Mouse (Mus musculus) CD4-positive, CD25-positive, alpha-beta regulatory T cell, adult 4 months (primary cell): Measurements from ENCODE around the gene Tcta. TPM values are rescaled to one million over a fixed set of nuclear protein-coding genes. Genes with fewer than 3 reads are reported as not detected.
"Not testable (repeated sequence)": the region's sequence is repeated elsewhere in the genome, so short reads cannot be mapped to it uniquely, and the experiment has no call there.

Source experiments
- ATAC-seq: one replicate; pipeline ENCODE4 v1.8.0; 2017
- polyA plus RNA-seq, 2 experiments: library from polyadenylated mRNA; unstranded; fragments of 100-300 nt; shearing (Covaris generic); gene quantifications; one replicate each; pipeline ENCODE4 v1.2.1; 2017

Gene Tcta
- polyA plus RNA-seq: 10 to 100 TPM; 14.8 to 22.7 TPM

DNA sequence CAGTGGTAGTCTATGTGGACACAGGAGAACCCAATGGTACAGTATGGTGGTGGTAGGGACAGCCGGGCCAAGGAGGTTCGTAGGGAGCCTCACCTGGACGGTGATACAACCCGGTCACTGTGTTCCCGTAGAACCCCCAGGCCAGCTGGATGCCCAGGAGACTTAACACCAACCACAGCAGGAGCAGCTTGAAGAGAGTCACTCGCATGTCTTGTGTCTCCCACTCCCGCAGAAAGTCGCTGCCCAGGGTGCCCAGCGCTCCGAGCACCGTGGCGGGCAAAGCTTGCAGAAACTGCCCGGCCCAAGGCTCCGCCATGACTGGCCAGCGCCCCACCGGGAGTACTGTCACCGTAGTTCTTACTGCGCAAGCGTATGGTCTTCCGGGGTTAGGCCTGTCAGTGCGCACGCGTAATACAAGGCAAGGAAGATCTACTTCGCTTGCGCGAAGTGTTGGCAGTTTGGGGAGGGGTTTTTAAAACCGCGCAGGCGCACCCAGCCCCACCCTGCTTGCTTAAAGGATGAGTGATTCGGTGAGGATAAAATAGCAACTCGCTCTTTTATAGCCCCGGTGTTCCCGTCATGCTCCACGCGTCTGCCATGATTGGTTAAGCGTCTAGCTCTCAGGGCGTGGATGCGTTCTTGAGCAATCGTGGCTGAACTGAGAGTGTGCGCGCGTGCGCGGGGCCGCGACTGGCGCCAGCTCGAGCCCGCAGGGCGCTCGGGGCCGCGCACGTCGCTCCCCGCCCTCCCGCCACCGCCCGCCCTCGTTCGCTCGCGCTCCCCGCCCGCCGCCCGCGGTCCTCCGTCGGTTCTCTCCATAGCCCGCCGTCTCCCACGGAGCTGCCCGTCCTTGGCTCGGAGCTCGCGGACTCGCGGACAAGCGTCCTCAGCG lies at the start of gene Tcta, which contains the start of gene Rhoa:
Tcta (minus strand) TSS at position 532 of the 892 bp plus-strand sequence.
Rhoa (plus strand) TSS at position 501 of the 892 bp plus-strand sequence.
- peak; percentile 95 for ATAC-seq

DNA sequence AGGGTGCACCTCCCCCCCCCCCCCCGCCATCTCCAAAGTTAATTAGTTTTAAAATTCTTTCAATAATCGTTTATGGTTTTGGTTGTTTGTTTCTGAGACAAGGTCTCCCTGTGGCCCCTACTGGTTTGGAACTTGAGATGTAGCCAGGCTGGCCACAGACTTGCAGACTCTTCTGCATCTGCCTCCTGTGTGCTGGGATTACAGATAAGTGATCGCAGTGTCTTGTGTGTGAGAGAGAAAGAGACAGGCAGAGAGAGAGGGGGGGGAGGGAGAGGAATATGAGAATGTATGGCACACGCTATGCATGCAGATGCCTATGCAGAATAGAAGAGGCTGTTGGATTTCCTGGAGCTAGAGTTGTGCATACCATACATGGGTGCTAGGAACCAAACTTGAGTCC lies 43.8 kb upstream of the Tcta start:
- ATAC-seq: no peak

DNA sequence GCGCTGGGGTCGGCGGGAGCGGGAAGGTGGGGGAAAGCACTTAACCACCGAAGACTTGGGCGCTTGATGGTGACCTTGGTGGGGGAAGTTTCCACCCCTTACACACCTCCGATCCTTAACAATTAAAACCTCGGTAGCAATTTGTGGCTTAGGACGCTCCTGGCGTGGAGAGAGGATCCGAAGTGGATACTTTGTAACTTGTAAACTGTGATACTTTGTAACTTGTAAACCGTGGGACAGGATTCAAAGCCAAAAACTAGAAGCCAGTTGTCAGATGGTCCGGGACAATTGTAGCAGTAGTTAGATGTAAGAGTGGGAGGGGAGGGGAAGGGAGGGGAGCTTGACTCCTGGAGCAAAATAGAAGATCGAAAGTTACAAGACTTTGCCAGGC lies 42.3 kb upstream of the Tcta start:
- no peak for ATAC-seq

DNA sequence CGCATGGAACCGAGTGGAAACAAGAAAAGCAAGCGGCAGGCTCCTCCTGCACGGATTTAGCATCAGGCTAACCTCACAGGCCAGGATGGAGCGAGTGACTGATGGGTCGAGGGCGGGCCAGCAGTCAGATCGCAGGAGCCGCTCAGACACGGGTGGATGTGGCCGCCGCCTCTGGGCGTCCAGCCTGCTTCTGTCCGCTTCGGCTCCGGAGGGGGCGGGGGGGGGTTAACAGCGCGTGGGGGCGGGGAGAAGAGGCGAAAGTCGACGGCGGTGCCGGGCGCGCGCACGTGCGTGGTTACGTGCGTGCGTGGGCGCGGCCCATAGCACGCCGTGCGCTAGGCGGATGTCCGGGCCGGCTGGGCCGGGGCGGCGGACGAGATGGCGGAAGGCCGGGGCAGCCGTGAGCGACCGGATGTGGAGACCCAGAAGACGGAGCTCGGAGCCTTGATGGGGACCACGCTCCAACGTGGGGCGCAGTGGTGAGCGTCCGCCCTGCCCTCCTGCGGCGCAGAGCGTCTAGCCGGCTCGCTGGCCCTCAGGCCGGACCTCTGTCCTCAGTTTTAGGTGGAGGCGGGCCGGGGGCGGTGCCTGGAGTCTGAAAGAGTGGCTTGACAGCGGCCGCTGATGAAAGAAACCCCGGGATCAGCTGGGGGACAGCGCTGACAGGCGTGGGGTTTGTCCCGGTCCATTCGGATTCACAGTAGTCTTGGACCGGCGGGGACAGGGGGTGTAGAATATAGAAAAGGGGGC lies 41.8 kb upstream of the Tcta start, which contains the start of gene Usp4:
Usp4 (plus strand) TSS at position 314 of the 750 bp plus-strand sequence.
- ATAC-seq: peak; percentile 92

DNA sequence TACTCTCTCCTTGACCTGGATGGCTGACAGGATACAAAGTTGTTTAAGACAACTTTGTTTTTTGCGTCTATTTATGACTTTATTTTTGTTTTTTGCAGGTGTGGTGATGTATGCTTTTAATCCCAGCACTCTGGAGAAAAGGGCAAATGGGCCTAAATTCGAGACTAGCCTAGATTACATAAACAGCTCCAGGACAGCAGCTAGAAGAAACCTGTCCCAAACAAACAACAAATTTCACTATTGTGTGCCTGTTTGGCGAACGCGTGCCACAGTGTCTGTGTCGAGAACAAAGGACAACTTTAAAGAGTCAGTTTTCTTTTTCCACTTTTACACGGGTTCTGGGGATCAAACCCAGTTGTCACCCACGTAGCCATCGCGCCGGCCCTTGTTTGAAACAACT lies 41.1 kb upstream of the Tcta start:
- no peak for ATAC-seq

DNA sequence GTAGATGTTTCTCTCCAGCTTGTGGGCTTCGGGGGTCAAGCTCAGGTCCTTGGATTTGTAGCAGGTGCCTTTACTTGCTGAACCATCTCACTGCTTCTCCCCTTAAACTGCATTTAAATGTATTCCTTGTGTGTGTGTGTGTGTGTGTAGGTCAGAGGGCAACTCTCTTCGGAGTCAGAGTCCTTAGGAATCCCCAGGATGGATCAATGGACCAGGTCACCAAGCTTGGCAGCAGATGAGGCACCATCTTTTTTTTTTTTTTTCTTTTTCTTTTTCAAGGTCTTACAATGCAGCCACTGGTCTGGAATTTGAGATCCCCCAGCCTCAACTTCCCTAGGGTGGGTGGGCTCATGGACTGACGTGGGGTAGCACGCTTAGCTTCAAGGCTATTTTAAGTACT lies 38.5 kb upstream of the Tcta start:
- ATAC-seq: no peak

DNA sequence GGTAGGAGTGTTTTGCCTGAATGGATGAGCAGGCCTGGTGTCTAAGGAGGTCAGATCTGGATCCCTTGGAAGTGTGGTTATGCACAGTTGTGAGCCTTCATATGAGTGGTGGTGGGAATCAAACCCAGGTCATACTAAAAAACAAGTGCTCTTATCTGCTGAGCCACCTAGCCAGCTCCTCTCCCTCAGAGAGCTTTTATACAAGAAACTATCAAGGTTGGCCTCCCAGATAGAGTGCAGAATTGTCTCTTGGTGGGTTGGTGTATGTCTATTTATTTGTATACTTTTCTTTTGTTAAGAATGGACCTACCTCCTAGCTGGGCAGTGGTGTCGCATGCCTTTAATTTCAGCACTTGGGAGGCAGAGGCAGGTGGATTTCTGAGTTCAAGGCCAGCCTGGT lies 37.9 kb upstream of the Tcta start:
- ATAC-seq: no peak

DNA sequence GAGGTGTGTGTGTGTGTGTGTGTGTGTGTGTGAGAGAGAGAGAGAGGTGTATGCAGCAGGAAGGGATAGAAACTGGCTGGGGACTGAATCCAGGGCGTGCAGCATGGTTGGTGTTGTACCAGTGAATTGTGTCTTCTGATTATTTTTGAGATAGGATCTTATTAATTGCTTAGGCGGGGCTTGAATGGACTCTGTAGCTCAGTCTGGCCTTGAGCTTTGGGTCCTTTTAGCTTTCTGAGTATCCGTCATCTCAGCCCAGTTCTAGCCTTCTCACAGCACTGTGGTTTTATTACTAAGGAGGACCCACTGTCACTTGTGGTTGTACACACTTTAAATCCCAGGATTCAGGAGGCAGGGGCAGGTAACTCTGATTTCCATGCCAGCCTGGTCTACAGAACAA lies 37.4 kb upstream of the Tcta start:
- no peak for ATAC-seq

DNA sequence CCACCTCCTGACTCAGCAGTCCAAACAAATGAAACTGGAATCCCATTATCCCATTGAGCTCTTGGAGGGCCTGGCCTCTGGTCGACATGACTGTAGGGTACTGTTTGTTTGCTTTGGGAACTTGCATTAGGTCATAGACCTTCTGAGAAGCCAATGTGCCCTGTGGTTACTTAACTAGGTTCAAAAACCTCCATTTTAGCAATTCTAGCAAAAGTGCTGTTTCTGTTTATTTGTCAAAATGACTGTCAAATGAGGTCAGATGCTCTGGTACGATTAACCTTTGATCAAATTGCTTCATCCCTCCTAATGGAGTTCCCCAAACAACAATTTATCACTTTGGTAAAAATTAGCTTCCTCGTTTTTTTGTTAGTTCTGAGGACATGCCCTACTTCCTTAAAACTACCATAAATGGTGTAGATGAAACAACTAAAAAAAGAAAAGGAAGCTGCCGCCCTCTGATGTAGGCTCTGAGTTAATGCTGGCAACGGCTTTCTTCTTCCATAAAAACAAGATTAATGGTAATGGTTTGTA lies 36.4 kb upstream of the Tcta start:
- no peak for ATAC-seq

DNA sequence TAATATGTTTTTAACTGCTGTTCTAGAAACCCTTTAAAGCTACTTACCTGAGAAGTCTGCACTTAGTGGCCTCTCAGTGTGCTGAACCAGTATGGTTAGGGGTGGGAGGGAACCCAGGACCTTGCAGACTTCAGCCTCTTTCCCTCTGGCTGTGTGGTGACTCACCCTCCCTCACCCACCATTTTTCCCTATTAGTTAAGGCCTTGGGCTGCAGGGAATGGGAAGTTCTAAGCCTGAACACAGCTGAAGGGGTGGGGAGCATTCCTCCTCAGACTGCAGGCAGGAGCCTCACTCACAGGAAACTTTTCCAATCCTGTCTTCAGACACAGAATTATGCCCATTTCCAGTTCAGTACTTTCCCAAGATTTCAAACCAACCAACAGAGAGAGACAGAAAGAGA lies 35.8 kb upstream of the Tcta start:
- ATAC-seq: no peak

DNA sequence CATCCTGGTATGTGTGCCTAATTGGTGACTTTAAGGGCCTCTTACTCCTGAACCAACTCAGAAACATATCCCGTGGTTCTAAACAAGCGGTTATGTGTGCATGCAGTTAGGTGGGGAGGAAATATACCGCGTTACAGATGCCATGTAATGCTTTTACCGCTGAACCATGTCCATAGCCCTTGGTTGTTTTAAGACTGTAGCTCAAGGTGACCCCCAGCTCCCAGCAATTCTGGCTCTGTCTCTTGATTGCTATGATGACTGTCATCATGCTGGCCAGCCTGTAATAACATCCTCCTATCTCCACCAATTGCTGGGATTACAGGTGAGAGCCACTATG lies 35.1 kb upstream of the Tcta start:
- ATAC-seq: no peak

DNA sequence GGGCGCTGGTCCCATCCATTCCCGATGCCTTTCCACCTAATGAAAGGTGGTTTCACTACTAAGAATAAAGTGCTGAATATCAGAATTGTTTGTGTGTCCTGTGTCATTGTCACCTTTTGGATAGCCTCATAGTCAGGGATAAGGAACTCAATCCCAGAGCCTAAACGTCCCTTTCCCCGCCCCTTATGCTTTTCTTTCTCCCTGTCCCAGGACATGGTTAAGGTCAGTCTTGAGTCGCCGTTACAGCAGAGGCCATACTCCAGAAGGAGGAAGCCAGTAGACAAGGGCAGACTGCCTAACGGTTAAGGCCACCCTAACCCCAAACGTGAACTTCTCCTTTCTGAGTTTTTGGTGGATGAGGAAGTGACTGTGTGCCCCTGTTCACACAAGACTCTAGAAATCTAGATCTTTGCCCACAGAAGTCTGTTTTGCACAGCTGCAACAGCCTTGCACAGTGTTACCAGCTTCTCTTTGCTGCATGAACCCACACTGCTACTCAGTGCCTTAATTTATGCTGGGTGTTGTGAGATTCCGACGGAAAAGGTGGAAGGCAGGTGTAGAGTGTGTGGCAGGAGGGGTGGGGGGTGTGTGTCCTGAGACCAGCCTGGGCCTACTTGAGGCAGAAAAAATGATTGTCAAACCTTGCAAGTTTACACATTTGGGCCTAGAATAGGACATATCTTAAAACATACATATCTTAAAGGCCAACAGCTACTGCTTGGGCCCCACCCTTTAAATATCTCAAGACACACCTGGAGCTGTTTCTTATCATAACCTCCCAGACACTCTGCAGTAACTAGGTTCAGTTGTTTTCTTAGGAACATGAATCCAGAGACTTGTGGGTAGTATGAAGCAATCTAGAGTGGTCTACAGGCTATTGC lies 34.5 kb upstream of the Tcta start:
- no peak for ATAC-seq

DNA sequence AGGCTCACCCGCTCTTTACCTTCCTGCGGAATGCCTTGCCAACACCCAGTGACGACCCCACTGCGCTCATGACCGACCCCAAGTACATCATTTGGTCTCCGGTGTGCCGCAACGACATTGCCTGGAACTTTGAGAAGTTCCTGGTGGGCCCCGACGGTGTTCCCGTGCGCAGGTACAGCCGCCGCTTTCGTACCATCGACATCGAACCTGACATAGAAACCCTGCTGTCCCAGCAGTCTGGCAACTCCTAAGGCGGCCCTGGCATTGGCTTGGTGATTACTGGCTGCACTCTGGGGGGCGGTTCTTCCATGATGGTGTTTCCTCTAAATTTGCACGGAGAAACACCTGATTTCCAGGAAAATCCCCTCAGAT lies 33.9 kb upstream of the Tcta start:
- no peak for ATAC-seq

DNA sequence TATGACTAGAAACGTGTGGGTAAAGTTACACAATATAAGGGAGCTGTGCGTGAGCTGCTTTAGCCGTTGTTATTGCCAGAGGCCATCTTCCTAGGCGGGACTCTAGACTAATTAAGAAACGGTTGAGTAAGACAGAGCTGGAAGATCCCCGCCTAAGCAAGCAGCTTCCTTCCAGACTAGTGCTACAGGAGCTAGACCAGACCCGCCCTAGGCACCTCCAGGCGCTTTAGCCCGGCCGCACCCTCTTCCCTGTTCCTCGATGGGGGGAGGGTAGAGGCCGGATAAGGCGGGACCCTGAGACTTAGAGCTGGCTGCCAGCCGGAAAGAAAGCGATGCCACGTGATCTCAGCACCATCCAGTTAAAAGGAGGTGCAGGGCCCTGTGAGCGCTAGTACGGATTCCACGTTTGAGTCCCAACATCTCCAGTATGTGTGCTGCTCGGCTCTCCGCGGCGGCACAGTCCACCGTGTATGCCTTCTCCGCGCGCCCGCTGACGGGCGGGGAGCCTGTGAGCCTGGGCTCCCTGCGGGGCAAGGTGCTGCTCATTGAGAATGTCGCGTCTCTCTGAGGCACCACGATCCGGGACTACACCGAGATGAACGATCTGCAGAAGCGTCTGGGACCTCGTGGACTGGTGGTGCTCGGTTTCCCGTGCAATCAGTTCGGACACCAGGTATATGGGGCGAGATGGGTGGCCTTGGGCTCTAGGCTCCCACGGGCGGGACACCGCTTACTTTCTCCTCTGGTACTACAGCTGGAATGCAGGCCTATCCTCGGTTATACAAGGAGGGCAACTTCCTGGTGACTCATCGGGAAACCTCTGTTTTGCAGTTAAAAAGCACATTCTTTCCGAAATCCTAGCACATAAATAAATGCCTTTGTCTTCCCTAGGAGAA lies 33.2 kb upstream of the Tcta start, which contains the start of gene Gpx1:
Gpx1 (plus strand) TSS at position 18 of the 896 bp plus-strand sequence.
- ATAC-seq: peak; percentile 94

DNA sequence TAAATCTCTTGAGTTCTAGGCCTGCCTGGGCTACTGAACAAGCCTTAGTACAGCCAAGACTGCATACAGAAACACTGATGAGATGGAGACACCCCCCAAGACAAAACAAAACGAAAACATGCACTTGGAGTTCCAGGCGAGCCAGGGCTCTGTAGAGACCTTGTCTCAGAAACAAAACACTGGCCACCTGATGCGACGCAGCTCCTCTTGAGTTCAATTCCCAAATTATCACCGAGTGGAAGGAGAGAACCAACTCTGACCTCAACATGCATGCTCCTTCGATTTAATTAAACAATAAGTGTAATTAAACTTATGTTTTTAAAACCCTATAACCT lies 32.6 kb upstream of the Tcta start:
- no peak for ATAC-seq

DNA sequence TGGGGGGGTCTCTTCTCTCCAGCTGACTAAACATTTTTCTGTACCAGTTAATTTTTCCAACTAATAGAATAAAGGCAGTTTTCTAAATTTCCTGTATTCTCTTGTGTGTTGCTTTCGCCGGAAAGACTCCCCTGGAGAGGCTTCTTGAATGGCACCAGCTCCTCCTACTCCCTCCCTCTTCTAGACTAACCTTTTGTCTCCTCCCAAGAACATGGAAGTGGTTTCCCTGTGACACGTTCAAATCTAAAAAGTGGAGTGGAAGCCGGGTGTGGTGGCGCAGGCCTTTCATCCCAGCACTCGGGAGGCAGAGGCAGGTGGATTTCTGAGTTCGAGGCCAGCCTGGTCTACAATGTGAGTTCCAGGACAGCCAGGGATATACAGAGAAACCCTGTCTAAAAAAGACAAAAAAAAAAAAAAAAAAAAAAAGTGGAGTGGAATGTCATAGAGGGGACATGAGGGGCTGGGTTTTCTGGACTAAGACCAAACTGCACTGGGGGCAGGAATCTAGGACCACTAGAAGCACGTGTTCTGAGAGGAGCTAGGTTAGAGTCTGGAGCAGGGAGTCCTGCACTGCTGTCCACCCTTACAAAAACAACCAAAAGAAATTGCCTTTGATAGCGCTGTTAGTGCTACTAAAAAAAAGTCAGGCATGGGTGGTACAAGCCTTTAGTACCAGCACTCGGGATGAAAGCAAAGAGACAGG lies 32.0 kb upstream of the Tcta start:
- no peak for ATAC-seq

DNA sequence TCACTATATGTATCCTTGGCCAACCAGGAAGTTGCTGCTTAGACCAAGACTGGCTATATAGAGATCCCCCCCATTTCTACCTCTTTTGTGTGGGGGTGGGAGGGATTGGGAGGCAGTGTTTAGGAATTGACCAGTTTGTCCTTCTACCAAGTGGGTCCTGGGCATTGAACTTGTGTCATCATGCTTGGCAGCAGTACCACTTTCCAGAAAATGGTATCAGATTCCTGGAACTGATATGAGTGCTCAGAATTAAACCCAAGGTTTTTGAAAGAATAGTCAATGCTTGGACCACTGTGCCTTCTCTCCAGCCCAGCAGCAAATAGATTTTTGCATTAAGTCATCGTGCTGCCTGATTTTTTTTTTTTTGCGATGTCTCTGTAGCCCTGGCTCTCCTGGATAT lies 19.9 kb upstream of the Tcta start:
- no peak for ATAC-seq

DNA sequence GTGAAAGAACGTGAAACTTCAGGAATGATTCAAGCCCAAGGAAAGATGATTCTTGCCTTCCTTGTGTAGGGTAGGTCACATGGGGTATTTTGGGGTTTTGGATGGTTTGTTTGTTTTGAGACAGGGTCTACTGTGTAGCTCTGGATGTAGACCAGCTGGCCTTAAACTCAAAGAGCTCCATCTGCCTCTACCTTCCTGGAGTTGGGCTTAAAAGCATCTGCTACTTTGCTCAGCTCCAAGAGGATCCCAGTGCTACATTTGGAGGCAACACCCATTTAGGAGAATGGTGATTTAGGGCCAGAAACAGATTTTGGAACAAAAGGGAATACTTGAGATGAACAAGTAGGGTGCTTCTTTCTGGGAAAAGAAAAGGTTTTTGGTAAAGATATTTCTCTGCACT lies 18.8 kb upstream of the Tcta start:
- ATAC-seq: no peak

DNA sequence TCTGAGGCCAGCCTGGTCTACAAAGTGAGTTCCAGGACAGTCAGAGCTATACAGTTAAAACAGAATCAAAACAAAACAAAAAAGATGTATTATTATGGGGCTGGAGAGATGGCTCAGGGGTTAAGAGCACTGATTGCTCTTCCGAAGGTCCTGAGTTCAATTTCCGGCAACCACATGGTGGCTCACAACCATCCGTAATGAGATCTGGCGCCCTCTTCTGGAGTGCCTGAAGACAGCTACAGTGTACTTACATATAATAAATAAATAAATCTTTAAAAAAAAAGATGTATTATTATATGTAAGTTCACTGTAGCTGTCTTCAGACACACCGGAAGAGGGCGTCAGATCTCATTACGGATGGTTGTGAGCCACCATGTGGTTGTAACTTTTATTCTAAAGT lies 16.1 kb upstream of the Tcta start:
- ATAC-seq: not testable (repeated sequence)

DNA sequence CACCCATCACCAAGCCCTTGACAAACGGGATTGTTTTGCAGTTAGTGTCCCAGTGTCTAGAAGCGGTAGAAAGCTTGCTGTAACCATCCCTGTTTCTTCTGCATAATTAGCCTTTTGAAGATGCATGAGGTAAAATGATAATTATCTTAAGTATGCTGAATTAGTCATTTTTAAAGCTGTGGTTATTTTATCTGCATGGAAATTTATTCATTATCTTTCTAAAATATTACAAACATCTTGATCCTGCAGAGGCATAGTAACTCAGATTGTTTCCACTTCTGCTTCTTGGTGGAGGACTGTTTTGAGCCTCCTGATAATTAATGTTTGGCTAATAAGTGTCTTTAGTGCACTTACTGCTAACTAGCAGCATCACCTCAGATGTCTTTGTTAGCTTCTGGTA lies 12.5 kb upstream of the Tcta start:
- peak; percentile 32 for ATAC-seq

DNA sequence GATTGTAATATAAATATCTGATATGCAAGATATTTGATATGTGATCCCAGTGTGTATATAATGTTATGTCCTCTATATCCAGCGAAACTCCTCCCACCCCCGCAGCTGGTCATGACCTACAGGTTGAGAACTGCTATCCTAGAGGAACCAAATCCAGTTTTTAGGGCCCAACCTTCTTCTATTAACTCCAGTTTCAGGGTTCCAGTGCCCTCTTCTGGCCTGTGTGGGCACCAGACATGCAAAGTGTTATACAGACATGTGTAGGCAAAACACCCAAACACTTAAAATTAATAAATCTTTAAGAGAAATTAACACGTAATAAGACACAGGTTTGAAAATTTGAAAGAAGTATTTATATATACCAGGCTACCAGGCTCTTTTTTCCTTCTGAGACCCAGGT lies 11.6 kb upstream of the Tcta start:
- ATAC-seq: no peak
